Mouse (Mus musculus): ENCODE results near the gene Hmx3. TPM values are rescaled to one million over a fixed set of nuclear protein-coding genes. Genes with fewer than 3 reads are reported as not detected.

The Hmx3 gene
- not detected for total RNA-seq (2022)

DNA sequence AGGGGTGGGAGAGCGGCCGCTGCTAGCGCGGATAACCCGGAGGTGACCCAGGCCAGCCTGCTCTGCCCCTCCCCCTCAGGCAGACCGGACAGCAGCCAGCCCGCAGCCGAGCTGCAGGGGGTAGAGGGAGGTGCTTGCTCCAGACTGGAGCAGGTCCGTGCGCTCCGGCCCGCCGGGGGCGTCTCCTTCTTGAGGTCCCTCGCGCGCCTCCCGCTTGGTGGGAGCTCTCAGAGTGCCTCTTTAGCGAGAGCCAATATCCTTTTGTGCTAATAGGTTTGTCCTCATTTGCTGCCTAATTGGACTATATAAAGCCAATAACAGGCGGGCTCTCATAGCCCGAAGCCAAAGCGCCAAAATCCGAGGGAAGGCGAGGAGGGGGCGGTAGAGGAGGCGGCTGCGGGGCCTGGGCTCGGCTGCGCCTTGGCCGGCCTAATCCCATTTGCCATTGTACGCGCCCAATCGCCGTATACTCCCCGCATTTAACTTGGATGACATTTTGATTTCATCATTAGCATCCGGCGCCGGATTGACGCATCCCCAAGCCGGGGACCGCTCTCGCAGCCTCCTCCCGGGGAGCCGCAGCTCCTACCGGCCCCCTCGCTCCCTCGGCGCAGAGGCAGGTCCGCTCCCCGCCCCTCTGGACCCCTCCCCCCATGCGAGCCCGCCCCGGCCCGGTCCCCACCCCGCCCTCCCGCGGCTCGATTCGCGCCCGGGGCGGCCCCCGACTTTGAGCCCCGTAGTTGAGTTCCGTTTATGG, at the start of gene Hmx3:
Gene Hmx3 (plus strand): TSS at position 753 of the 757 bp plus-strand sequence.
- no peak for DNase-seq (ENCODE audit: low spot score)

DNA sequence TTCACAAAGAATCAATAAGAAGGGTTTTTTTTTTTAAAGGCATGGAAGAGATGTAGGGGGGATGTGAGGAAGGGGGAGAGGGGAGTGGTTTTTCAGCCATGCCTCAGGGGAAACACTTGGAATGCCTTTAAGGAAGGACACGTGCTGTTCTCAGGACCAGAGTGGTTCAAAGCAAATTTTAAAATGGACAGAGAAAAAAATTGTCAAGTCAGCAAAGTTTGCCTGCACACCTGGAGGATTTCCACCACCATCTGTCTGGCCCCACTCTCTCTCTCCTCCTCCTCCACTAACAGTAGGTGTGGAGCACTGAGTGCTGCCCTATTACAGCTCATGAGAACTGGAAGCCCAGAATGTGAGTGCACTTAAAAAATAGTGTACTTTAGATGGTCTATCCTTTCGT, 38.9 kb upstream of the Hmx3 start:
- DNase-seq (ENCODE audit: low spot score): no peak

DNA sequence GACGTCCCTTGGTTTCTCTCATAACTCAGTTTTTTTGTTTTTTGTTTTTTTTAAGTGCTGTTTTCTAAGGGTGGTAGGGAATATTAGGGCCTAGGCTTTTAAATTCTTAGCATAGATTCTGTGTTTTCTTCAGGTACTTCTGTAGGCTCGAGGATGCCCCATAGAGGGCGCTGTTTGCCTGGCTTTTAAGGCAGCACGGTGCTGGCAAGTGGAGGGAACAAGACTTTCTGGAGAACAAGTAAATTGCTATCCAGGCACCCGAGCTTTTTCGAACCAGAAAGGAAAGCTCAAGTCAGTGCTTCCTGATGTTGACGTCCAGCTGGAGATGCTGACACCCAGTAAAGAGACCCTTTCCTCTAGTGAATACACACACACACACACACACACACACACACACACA, 2.7 kb upstream of the Hmx3 start:
- peak; percentile 77 for DNase-seq (ENCODE audit: low spot score)

DNA sequence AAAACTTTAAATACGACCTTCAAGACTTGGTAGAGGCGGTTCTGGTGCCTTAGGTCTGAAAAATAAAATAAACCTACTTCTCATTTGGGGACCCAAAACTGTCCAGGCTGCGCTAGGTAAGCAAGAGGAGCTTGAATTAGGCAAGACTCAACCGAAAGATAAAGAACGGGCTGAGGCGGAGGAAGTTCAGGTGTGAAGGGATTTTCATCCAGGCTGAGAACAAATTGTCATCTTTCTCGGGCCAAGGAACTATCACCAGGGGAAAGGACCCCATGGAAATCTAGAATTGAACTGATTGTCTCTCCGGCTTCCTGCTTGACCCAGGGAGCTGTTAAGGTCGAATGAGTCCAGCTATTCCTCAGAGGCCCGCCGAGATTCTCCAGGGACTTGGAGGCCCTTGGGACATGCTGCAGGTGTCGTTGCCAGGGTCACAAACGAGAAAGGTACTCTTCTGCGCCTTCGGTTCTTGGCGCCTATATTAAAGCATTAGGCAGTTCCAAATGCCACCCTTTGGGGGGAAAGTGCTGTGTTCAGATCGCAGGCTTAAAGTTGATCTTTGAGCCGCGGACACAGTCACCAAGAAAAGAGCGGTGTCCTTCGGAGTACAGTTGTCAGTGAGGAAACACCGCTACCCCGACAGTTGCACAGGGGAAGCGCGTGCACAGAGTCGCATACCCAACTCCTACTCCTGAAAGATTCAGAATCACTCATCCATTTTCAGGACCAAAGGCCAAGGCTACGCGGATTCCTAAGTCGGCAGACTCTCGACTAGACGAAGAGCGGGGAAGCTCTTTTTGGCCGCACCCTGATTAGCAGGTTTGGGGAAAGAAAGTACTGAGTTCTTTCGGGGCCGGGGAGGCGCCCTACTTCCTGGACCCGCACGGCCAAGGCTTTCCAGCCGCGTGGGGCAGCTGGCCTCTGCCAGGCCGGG, 1.2 kb upstream of the Hmx3 start:
- DNase-seq (ENCODE audit: low spot score): no peak

DNA sequence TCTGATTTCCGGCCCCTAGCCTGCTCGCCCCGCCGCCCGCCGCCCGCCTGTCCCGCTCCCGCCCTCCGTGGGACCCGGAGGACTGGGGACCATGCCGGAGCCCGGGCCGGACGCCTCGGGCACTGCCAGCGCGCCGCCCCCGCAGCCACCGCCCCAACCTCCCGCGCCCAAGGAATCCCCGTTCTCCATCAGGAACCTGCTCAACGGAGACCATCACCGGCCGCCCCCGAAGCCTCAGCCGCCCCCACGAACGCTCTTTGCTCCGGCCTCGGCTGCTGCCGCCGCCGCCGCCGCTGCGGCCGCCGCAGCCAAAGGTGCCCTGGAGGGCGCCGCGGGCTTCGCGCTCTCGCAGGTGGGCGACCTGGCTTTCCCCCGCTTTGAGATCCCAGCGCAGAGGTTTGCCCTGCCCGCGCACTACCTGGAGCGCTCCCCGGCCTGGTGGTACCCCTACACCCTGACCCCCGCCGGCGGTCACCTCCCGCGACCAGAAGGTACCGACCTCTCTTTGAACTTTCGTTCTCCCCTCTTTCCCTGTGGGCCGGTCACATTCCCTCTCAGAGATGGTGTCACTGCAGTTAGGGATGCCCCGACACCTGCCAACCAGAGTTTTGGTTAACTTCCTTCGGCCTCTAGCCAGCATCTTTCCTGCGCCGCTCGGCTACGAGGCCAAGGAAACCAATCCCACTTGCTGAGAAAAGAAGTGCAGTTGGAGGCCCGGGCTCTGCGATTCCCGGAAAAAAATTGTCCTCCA, 380 bp downstream of the Hmx3 start:
- no peak for DNase-seq (ENCODE audit: low spot score)

DNA sequence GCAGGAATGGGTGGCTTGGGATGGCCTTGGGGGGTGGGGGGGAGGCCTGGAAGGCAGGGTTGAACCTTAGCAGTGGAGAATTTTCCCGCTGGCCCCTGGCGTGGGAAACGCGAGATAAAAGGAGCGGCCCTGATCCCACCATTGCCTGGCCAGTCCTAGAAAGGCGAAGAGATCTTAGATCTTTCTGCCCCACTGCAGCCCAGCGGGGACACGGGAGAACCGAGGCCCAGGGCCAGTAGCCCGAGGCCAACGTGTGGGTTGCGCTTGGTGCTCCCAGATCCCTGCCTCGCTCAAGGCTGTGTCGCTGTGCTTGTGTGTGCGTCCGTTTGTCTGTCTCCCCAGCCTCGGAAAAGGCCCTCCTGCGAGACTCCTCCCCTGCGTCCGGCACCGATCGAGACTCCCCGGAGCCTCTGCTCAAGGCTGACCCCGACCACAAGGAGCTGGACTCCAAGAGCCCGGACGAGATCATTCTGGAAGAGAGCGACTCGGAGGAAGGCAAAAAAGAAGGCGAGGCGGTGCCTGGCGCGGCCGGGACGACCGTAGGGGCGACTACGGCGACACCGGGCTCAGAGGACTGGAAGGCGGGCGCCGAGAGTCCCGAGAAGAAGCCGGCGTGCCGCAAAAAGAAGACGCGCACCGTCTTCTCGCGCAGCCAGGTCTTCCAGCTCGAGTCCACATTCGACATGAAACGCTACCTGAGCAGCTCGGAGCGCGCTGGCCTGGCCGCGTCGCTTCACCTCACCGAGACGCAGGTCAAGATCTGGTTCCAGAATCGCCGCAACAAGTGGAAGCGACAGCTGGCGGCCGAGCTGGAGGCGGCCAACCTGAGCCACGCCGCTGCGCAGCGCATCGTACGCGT, 1.2 kb downstream of the Hmx3 start:
- DNase-seq (ENCODE audit: low spot score): no peak

DNA sequence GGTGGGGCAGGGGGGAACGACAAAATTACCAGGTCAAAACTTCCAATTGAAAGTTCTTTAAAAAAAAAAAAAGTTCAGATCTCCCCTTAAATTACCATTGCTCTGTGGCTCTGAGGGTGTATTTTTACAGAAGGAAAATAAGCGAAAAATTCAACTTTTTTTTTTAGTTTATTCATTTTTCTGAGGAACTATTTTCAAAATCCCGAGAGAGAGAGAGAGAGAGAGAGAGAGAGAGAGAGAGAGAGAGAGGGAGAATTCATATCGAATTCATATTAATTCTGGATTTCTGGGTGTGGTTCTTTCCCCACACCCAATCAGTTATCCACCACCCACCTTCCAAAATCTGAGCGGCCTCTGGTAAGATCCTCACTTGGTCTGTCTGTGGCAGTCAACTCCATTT, 2.2 kb downstream of the Hmx3 start:
- DNase-seq (ENCODE audit: low spot score): no peak

DNA sequence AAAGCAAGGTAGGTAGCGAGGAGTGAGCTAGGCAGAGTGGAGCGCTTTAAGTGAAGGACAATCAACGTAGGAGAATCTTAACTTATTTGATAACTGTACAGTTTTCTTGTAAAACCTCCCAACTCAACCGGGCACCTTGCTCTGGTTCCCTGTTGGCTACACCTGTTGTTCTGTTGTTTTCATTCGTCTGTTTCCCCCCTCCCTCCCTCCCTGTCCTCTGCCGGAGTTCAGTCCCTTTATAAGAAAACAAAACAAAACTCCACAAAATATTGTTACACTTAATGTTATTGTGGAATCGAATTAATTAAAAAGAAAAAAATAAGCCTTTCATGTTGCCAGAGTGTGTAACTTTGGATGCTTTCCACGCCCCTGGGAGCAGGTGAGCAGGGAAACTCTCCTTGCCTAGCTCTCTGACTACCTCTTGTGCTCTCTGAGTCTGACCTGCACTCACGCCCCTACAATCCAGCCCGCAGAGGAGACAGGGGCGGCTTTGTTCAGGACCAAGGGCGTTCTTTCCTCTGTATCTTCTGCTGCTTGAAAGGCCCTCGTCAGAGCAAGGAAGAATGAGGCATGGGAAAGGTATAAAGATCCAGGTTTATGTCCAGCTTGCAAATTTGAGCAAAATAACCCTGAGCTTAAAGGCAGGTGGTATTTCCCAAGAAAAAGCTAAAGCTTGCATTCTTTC, 3.2 kb downstream of the Hmx3 start:
- DNase-seq (ENCODE audit: low spot score): no peak

DNA sequence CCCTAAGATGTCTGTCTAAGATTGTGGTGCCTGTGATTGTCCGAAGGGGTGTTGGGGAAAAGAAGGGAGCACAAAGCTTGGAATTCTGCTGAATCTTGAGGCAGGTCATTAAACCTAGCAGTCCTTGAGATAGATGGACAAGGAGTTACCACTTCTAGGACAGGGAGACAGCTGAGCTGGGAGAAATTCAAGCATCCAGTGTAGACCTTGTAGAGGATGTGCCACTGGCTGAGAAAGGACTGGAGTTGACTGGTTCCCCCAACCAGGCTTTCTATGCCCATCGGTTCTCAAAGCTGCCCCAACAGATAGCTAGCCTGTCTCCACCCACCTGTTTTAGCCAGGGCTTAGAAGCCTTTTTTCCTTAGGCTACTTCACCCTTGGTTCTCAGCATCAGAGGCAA, 3.8 kb downstream of the Hmx3 start:
- DNase-seq (ENCODE audit: low spot score): no peak

DNA sequence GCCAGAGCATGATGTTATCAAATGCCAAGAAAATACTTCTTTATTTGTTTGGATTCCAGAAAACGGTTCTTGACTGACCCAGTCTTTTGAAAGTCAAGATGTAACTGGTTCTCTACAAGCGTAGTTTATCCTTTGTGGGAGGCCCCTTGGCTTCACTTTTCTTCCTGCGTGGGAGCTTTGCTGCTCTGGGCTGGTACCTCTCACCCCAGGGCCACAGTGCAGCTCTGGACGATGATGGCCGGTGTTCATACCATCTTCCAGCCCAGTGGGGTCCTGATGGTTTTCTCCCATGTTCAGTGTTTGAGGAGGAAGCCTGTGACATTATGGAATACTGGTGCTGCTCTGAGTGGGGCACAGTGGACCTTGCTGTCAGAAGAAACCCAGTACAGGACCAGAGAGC, 4.8 kb downstream of the Hmx3 start:
- DNase-seq (ENCODE audit: low spot score): no peak

DNA sequence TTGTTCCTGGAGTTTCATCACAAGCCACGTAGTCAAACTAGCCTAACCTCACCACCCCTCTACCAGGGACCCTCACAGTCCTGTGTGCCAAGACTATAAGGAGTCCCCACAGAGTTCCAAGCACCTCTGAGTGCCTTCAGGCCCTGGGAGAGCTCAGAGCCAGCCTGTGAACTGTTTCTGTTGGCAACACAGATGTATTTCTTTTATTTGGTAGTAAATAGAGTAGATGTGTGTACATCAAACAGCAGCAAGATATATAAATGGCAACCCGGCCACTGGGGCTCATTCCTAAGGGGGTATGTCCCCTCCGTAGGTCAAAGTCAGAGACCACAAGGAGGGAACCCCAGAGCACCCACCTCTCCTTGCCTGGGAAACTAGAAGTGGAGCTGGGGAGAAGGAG, 5.8 kb downstream of the Hmx3 start, which contains the start of gene Hmx2:
Gene Hmx2 (plus strand): TSS at position 301 of the 400 bp plus-strand sequence.
- DNase-seq (ENCODE audit: low spot score): no peak

DNA sequence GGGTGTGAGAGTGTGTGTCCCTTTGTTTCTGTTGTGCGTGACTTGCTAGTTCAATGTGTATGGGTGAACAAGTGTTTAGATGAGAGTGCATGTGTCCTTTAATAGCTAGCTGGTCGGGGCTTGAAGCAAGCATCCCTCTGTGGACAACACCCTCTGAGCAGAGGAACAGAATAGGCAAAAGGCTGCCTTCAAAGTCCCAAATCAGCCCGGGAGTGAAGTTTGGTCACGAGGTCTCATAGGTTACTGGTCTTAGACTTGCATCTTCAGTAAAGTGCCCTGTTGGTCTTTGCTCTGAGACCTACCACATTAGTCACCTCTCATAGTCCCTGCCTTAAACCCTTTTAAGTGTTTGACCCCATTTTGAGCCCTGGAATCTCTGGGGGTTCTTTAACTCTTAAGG, 8.8 kb downstream of the Hmx3 start:
- DNase-seq (ENCODE audit: low spot score): no peak

DNA sequence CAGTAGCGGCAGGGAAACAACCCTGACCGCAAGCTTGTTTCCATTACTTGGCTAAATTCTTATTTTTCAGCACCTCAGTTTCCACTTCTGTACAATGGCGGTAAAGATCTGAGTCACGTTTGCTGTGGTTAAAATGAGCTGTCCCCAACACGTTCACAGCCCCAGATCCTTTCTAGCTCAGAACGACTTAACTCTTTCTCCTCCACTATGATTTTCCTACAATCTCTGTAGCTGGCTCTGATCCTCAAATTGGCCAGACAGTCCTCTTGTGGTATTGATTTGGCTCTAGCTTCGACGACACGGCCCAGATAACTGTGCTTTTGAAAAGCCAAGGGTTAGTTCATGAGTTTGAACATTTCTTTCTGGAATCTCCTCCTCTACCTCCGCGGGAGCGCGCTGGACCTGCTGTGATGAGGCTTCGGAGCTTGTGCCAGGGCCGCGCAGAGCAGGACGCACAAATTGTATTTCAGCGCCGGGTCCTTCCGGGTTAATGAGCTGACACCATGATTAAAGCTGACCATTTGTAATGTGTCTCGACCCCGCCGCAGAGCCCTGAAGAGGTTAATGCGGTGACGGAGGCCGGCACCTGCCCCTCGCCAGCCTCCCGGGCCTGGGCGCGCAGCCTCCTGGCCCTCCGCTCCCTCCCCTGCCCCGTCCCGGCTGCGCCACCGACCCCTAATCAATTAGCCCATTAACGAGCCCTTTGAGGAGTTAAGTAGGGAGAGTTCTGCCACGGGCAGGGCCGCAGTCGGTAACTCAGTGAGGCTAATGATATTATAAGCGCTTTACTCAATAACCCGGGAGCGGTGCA, 9.5 kb downstream of the Hmx3 start:
- DNase-seq (ENCODE audit: low spot score): no peak

DNA sequence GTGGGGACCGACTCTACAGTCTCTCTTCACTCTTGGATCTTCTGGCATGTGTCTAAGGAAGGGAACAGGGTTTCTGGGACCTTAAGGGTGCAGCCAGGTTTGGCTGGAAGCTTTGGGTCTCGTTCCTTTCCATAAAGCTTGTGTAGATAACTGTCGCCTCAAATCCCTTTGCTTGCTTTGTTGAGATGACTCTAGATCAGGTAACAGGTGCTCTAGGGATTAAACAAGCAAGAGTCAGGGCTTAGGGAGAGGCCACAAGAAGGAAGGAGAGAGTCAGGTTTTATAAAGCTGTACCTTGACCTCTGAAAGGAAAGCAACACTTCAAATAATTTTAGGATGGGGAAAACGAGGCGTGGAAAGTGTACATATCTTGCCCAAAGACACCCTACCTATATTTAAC, 10.1 kb downstream of the Hmx3 start:
- no peak for DNase-seq (ENCODE audit: low spot score)

DNA sequence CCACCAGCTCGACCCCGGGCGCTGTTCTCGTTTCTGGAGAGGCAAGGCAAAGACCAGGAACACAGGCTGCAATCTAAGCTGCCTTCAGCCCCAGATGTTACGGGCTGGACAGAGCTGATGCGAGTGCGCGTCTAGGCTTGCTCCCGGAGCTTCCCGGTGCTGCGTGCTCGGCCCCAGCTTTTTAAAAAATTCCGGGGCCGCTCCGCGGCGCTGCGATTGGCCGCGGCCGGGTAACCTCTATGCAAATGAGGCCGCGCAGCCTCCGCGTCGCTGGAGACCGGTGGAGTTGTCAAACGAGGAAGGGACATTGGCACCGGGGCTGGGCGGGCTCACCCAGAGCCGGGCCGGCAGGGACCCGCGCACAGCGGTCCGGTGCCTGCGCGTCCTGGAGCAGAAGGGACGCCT, 11.1 kb downstream of the Hmx3 start:
- no peak for DNase-seq (ENCODE audit: low spot score)

DNA sequence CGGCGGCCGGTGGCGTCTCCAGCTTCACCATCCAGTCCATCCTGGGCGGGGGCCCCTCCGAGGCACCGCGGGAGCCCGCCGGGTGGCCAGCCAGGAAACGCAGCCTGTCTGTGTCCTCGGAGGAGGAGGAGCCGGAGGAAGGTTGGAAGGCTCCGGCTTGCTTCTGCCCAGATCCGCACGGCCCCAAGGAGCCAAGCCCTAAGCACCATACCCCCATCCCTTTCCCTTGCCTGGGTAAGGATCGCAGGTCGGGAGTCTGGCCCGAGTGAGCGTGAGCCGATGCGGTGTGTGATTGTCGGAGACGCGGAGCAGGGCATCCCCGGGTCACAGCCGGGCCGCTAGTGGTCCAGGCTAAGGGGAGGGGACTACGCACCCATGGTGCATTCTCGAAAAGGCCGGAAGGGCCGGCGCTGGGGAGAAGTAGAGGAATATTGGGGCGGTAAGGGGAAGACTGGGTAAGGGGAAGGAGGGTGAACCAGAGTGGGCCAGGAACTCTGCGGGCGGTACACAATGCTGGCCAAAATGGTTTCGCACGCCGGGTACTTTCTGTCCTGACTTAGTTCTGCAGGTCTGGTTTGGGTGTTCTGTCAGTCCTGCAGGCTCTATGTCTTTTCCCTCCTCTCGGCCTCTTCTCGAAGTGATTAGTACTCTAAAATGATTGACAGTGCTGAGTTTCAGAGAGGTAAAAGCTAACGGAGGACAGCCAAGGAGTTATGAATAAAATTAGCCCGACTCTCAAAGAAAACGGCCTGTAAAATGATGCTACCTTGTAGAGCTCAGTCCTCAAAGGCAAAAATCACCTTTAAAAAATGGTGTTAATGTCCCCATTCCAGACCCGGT, 11.9 kb downstream of the Hmx3 start:
- DNase-seq (ENCODE audit: low spot score): no peak

DNA sequence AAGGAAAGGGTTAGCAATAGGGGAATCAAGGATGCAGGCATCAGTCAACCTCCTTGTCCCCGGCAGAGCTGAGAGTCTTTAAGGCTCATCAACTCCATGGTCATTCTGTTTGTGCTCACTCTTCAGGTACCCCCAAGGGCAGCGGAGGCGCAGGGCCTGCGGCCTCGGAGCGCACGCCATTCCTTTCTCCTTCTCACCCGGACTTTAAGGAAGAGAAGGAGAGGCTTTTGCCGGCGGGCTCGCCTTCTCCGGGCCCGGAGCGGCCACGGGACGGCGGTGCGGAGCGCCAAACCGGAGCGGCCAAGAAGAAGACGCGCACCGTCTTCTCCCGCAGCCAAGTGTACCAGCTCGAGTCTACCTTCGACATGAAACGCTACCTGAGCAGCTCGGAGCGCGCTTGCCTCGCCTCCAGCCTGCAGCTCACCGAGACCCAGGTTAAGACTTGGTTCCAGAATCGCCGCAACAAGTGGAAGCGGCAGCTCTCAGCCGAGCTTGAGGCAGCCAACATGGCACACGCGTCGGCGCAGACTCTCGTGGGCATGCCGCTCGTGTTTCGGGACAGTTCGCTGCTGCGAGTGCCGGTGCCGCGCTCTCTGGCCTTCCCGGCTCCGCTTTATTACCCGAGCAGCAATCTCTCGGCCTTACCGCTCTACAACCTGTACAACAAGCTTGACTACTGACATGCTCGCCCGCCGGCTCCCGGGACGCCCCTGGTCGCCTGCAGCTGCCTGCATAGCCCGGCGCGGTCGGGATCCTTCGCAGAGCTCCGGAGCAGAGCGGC, 12.8 kb downstream of the Hmx3 start:
- no peak for DNase-seq (ENCODE audit: low spot score)

DNA sequence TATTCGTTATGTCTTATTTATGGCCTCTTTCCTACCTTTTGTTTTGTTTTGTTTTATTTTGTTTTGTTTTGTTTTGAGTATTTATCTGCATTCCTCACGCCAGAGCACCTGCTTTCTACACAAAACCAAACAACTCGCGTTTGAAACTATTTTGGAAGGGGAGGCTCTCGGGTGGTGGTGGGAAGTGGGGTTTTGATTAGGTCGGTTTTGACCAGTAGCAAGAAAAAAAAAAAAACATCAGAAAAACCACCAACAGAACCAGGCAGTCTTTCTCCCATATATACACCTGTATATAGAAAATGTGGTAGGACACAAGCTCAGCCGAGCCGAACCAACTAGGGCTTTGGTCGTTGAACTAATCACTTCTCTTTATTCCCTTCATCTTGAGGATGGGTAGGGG, 13.4 kb downstream of the Hmx3 start:
- no peak for DNase-seq (ENCODE audit: low spot score)

Measured in heart, adult 8-10 months (tissue).